Mouse (Mus musculus): Measurements from ENCODE around the gene Akirin1.

The Akirin1 gene

DNA sequence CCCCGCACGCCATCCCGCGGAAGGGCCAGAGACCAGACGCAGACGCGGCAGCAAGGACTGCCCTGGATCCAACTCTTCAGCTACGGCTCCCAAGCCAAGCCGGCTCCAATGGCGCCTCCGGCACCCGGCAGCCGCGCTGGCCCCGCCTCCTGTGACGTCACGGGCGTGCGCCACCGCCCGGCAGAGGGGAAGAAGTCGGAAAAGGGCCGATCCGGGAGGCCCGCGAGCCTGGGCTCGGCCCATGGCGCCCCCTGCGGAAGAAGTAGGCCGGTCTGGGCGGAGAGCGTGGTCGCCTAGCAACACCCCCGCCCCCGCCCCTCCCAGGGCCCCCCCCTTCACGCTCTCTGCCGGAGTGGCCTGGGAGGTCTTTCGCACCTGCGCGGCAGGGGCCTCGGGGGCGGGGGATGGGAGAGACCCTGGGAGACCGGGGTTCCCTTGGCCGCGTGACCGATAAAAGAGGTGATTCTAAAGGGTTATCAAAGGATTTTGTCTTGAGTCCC, at the start of gene Akirin1:
Gene Akirin1 (minus strand): TSS at position 194 of the 500 bp plus-strand sequence.
- peak; percentile 99 for DNase-seq (ENCODE audit: low spot score)

DNA sequence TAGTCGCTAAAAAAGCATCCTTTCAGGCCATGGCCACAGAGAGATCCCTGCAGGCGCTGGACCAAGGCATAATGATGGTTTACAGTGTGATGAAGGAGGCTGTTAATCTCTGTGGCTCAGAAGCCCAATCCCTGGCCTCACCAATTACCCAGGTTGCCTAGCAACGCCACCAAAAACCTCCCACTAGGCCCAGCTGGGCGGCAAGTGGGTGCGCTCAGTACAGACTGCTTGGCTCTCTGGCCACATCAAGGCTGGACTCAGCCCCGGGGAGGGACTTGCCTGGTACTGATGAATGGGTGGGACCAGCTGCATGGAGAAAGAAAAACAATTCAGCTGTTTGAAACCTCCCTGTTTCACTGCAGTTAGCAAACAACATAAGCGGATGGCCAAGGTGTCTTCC, 47.7 kb upstream of the Akirin1 start:
- DNase-seq (ENCODE audit: low spot score): no peak

DNA sequence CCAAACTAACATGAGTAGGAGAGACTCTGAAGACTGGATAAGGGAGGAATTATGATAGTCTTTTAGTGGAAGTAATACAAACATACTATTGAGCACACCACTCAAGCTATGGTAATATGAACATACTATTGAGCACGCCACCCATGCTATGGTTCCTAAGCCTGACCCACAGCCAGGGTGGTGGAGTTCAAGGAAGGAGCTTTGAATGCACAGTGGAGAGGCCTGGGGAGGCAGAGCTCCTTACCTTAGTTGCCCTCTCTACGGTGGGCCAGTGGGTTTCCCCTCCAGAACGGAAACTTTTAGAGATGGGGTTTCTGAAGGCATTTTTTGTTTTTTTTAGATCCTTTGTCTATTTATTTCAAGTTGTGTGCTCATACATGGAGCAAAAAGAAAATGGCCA, 47.3 kb upstream of the Akirin1 start:
- DNase-seq (ENCODE audit: low spot score): no peak

- DNase-seq (ENCODE audit: low spot score): no peak
Measured at GRCm38 (mm10) chr4:123795057-123795456, 44.9 kb upstream of the Akirin1 start.

GRCm38 (mm10) chr4:123793136-123793535, 43.0 kb upstream of the Akirin1 start:
- DNase-seq (ENCODE audit: low spot score): no peak

- no peak for DNase-seq (ENCODE audit: low spot score)
Measured at GRCm38 (mm10) chr4:123792666-123793065, 42.5 kb upstream of the Akirin1 start.

GRCm38 (mm10) chr4:123787191-123787985, 37.2 kb upstream of the Akirin1 start, which contains the start of gene Rhbdl2:
Gene Rhbdl2 (plus strand): TSS chr4:123787874.
- DNase-seq (ENCODE audit: low spot score): peak; percentile 59

GRCm38 (mm10) chr4:123768234-123768633, 18.1 kb upstream of the Akirin1 start:
- DNase-seq (ENCODE audit: low spot score): no peak

DNA sequence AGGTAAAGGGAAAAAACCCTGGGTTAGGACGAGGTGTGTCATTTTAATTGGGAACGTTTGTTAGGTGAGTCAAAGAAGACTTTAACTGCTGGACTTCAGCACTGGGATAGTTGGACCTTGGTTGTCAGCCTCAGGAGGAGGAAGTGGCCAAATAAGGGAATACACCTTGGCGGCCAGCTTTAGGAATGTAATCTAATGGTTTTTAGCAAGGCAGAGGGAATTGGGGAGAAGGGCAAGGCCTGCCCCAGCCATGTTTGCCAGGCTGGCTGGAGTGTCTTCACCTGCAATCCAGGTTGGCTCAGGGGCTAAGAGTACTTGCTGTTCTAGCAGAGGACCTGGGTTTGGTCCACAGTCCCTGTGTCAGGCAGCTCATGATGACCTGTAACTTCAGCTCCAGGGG, 17.7 kb upstream of the Akirin1 start:
- DNase-seq (ENCODE audit: low spot score): no peak

DNA sequence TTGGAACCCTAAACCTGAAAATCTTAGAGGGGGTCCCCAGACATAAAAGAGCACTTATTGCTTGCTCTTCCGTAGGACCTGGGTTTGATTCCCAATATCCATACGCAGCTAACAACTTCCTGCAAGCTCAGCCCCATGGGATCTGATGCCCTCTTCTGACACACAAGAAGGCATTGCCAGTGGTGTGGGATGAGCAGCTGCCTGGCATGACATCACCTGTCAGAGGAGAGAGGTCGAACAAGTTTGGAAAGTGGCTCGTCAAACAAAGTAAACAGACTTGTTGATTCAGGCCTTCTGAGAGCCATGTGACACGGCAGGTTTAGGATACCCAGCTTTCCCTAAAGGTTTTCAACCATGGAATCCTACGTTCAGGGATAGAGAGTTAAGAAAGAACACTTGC, 14.9 kb upstream of the Akirin1 start:
- DNase-seq (ENCODE audit: low spot score): no peak

- no peak for DNase-seq (ENCODE audit: low spot score)
Measured at GRCm38 (mm10) chr4:123758306-123758705, 8.2 kb upstream of the Akirin1 start.

GRCm38 (mm10) chr4:123750707-123751312, 665 bp upstream of the Akirin1 start:
- DNase-seq (ENCODE audit: low spot score): no peak

- peak; percentile 42 for DNase-seq (ENCODE audit: low spot score)
Measured at GRCm38 (mm10) chr4:123749484-123750130, 538 bp downstream of the Akirin1 start.

GRCm38 (mm10) chr4:123748726-123749415, 1.3 kb downstream of the Akirin1 start:
- DNase-seq (ENCODE audit: low spot score): no peak

- no peak for DNase-seq (ENCODE audit: low spot score)
Measured at GRCm38 (mm10) chr4:123745221-123745775, 4.8 kb downstream of the Akirin1 start.

DNA sequence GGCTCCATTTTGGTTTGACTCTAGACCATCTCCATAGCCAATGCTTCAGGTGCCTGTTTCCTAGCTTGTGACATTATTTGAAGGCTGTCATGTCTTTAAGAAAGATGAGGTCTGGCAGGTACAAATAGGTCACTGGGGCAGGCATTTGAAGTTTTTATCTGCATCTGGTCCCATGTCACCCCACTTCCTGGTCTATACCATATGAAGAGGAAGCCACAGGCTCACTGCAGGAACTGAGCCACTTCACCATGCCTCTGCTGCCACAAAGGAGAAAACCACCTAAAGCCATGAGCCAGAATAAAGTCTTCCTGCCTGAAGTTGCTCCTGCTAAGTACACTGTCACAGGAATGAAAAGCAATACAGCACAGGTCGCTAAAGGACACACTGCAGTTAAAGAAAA, 7.3 kb downstream of the Akirin1 start:
- DNase-seq (ENCODE audit: low spot score): no peak

GRCm38 (mm10) chr4:123738708-123739107, 11.4 kb downstream of the Akirin1 start:
- DNase-seq (ENCODE audit: low spot score): no peak

DNA sequence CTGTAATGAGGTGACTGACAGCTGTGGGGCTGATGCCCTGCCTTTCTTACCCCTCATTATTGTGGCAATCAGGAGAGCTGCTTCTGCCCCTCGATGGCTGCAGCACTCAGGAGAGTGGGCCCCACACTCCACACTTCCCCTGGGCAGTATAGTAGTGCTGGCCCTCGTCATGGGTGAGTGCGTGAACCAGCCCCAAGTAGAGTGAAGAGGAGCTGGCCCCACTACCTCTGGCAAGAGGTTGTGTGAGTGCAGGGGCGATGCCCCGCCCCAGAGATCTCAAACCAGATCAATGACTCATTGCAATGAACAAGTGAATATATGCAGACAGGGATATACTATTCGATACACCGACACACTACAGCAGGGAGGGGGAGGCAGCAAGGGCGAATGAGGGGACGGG, 16.6 kb downstream of the Akirin1 start:
- DNase-seq (ENCODE audit: low spot score): no peak

DNA sequence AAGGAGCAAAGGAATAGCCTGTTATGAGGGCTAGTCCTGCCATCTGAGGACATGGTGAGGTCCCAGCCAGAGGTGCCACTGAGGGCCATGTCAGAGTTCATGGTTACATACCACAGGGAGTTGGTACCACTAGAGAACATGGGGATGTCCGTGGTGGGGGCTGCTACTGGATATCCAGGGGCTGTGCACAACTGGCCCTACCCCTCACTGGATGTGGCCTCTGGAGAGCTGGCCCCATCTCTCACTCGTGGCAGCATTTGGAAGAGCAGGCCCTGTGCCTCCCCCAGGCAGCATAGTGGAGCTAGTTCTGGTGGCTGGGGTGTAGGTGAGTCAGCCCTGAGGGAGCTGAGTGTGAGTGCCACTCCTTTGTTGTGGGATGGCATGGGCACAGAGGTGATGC, 17.2 kb downstream of the Akirin1 start:
- DNase-seq (ENCODE audit: low spot score): no peak

DNA sequence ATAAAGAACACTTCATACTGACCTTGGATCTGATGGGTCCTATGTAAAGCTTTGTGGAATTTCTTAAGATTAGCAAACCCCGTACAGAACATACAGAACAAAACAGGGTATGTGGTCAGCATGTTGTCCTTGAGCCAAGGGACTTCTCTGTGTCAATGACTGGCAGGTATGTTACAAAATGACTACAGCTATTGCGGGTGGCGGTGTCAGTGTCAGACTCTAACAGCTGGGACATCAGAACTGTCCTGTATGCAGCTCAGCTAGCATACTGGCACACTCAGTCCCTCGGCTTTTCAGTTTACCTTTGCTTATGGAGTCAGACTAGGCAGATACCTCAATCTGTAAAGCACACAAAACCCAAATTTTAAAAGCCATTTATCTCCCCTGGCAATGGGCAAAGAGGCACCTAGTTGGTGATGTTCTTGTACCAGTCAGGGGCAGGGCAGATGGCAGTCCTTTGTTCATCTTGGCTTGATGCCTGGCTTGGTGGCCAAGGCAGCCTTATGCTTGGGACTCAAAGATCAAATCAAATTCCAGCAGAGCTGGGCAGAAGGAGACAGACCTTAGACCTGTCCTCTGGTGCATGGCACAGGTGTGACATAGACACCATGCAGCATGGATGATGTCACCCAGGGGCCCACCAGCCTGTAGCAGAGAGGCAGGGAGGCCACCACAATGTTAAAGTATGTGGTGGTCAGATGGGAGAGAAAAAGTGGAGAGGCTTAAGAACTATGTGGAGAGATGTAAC, 17.8 kb downstream of the Akirin1 start:
- no peak for DNase-seq (ENCODE audit: low spot score)

GRCm38 (mm10) chr4:123721761-123722160, 28.4 kb downstream of the Akirin1 start:
- DNase-seq (ENCODE audit: low spot score): no peak

Data from urinary bladder, postnatal 25 days (tissue).